Mouse (Mus musculus): ENCODE data around the gene Tkfc. TPM values are rescaled to one million over a fixed set of nuclear protein-coding genes. Genes with fewer than 3 reads are reported as not detected.

The Tkfc gene
- polyA plus RNA-seq, 1 experiment, result not detected

DNA sequence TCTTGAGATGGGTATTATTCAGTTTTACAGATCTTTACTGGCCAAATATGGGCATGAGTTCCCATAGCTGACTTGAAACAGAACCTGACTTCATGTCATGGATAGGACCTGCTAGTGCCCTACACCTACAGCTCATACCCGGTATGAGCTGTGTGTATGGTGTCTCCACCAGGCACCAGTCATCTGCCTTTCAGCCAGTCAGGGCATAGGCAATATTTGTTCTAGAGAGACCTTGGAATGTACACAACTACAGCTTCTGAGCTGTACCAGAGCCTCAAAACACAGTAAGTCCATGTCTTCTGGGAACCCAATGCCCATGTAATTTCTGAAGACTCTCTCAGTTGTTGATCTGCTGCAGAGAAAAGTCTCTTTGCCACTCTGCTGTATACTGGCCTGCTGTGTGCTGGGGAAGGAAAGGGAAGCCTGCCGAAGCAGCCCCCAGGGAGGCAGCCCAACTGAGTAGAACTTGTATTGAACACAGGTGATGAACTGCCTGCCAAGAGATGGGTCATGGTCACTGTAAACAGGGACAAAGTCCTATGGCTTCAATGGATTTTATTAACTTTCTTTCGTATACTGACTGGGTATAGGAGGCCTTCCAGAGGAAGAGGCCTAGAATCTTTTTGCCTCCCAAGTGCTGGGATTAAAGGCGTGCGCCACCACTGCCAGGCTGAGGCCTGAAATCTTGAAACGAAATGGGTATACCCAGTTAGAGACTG is 13.6 kb downstream of the Tkfc start:
- 89% methylated on average over 6 of the region's 6 CpGs for WGBS
- no peak overlapping the region for H3K27ac ChIP-seq (ENCODE audit: insufficient read depth, low read depth, low read length)
- TF ChIP-seq POLR2A (IDR thresholded peaks at IDR 0.05; ENCODE audit: insufficient read depth, low read depth, low read length) (no peak), CTCF (IDR thresholded peaks at IDR 0.05; ENCODE audit: insufficient read depth, low read depth, low read length) (no peak)

DNA sequence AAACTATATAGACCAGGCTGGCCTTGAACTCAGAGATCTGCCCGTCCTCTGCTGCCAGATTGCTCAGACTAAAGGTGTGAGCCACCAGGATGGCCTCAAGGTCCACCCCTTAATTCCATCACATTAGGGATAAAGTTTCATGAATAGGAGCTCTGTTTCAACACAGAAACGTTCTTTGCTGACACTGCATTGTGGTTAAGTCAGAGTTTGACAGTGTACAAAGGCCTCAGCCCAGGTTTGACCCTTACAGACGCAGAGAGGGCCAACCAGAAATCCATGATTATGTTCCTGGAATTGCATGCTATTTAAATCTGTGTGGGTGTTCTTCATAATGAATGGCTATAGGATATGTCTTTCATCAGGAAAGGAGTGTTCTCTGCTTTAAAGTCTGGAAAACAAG is 15.2 kb downstream of the Tkfc start:
- TF ChIP-seq CTCF (IDR thresholded peaks at IDR 0.05; ENCODE audit: insufficient read depth, low read depth, low read length), result no peak
- TF ChIP-seq POLR2A (IDR thresholded peaks at IDR 0.05; ENCODE audit: insufficient read depth, low read depth, low read length), result no peak
- H3K4me3 ChIP-seq (ENCODE audit: insufficient read depth, low read depth, low read length), result no peak overlapping the region
- no peaks in the 10 kb centered on the region for H3K4me1 ChIP-seq (ENCODE audit: control insufficient read depth, insufficient read depth, low read length)
- 62% methylated on average over 3 of the region's 3 CpGs for WGBS
- no peak overlapping the region for H3K27ac ChIP-seq (ENCODE audit: insufficient read depth, low read depth, low read length)

More for the DNA sequence above, 13.6 kb downstream of the Tkfc start:
- no peak overlapping the region for H3K4me3 ChIP-seq (ENCODE audit: insufficient read depth, low read depth, low read length)
- H3K4me1 ChIP-seq (ENCODE audit: control insufficient read depth, insufficient read depth, low read length), result no peaks in the 10 kb centered on the region

DNA sequence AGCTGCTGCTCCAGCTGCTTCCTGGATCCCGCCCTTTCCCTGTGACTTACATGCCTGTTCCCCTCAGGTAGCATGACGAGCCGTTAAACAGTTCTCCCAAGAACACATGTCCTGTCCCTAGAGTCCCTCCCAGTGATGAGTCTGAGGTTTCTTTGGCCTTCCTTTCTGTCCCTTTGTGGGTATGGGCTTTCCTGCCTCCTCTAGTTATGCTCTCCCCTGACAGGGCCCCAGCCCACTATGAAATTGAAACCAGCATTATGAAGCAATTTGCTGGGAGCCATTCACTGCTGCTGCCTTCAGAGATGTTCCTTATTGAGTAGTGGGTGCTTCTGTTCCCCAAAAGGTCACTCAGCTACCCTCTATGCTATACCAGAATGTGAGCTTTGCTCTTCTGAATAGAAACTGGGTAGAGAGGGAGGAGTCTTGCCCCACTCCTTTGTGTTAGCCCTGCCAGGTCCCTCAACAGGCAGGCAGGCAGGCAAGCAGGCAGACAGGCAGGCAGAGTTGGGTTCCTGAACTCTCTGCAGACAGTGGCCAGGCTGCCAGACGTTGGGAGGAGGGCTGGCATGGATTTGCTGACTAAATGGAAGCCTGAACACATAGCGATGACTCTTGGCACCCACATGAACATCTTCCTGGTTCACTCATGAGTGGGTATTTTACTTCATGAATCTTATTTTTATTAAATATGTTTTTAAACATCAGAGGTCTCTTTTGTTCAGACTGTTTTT is 16.2 kb downstream of the Tkfc start:
- H3K27ac ChIP-seq (ENCODE audit: insufficient read depth, low read depth, low read length), result no peak overlapping the region
- no peak overlapping the region for H3K4me3 ChIP-seq (ENCODE audit: insufficient read depth, low read depth, low read length)
- WGBS, result 69% methylated on average over 5 of the region's 5 CpGs
- no peaks in the 10 kb centered on the region for H3K4me1 ChIP-seq (ENCODE audit: control insufficient read depth, insufficient read depth, low read length)
- no peak for TF ChIP-seq CTCF (IDR thresholded peaks at IDR 0.05; ENCODE audit: insufficient read depth, low read depth, low read length)
- no peak for TF ChIP-seq POLR2A (IDR thresholded peaks at IDR 0.05; ENCODE audit: insufficient read depth, low read depth, low read length)

DNA sequence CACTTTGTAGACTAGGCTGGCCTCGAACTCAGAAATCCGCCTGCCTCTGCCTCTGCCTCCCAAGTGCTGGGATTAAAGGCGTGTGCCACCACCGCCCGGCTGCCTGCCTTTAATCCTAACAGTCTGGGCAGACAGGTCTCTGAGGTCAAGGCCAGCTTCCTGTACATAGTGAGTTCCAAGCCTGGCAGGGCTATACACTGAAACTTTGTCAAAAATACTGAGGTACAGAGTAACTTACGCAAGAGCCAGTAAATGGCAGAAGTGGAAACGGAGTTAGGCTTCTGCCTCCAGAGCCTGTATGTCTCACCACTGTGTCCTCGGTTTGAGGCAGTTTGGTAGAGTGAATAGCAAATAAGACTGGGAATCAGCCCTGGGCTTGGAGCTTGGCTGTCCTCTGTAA is 18.2 kb downstream of the Tkfc start:
- no peak overlapping the region for H3K4me3 ChIP-seq (ENCODE audit: insufficient read depth, low read depth, low read length)
- no peak overlapping the region for H3K27ac ChIP-seq (ENCODE audit: insufficient read depth, low read depth, low read length)
- 95% methylated on average over 8 of the region's 8 CpGs for WGBS
- no peaks in the 10 kb centered on the region for H3K4me1 ChIP-seq (ENCODE audit: control insufficient read depth, insufficient read depth, low read length)
- TF ChIP-seq POLR2A (IDR thresholded peaks at IDR 0.05; ENCODE audit: insufficient read depth, low read depth, low read length) (no peak), CTCF (IDR thresholded peaks at IDR 0.05; ENCODE audit: insufficient read depth, low read depth, low read length) (no peak)

DNA sequence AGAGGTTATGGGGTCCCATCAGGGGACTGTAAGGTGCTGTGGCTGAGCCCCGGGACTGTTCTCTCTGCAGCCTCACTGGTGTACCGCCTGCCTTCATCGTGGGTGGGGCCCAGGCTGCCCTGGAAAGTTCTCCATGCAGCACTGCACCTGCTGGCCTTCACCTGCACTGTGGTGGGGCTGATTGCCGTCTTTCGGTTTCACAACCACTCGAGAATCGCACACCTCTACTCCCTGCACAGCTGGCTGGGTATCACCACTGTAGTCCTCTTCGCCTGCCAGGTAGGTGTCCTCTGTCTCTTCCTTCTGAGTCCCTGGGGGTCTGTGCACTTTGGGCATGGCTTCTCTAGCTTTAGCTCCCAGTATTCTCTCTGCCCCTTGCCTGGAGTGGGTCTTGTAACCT is 20.3 kb downstream of the Tkfc start:
- TF ChIP-seq CTCF (IDR thresholded peaks at IDR 0.05; ENCODE audit: insufficient read depth, low read depth, low read length) (no peak), POLR2A (IDR thresholded peaks at IDR 0.05; ENCODE audit: insufficient read depth, low read depth, low read length) (no peak)
- no peak overlapping the region for H3K4me3 ChIP-seq (ENCODE audit: insufficient read depth, low read depth, low read length)
- 90% methylated on average over 8 of the region's 8 CpGs for WGBS
- no peaks in the 10 kb centered on the region for H3K4me1 ChIP-seq (ENCODE audit: control insufficient read depth, insufficient read depth, low read length)
- no peak overlapping the region for H3K27ac ChIP-seq (ENCODE audit: insufficient read depth, low read depth, low read length)

DNA sequence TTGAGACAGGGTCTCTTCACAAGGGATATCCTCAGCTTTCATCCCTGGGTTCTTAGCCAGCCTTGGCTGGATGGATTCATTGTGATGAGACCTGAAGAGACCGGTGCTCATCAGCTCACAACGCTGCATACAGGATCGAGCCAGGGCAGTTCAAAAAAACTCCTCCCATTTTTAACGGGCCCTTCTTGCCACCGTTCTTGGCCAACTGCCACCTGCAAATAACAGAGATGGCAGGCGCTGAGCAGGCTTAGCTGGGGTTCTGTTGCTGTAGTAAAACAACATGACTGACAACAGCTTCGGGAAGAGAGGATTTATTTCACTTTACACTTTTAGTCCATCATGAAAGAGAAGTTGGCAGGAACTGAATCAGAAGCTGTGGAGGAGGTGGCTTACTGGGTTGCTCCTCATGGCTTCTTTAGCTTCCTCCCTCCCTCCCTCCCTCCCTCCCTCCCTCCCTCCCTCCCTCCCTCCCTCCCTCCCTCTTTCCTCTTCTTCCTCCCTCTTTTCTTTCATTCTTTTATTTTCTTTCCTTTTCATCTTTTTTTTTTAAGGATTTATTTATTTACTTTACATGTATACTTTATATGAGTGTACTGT is 21.8 kb downstream of the Tkfc start:
- Histone ChIP-seq H3K4me3 (ENCODE audit: insufficient read depth, low read depth, low read length) (no peak overlapping the region), H3K4me1 (ENCODE audit: control insufficient read depth, insufficient read depth, low read length) (no peaks in the 10 kb centered on the region), H3K27ac (ENCODE audit: insufficient read depth, low read depth, low read length) (no peak overlapping the region)
- WGBS, result 19% methylated on average over 7 of the region's 7 CpGs
- TF ChIP-seq POLR2A (IDR thresholded peaks at IDR 0.05; ENCODE audit: insufficient read depth, low read depth, low read length) (no peak), CTCF (IDR thresholded peaks at IDR 0.05; ENCODE audit: insufficient read depth, low read depth, low read length) (no peak)

DNA sequence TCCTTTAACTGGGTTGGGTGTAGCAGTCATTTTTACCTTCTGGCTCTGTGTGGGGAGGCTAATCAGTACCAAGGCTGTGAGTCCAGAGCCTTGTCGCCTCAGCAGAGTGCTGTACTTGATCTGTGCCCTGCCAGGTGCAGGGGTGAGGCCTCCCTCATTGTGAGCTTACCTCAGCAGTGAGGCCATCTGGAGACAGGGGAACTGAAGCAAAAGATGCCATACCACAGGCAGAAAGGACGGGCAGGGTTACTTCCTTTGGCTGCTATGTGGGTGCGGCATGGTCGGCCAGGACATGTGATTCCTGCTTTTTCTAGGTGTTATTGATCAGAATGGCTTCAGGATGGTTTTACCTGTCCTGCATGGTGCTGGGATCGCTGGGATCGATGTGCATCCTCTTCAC is 23.5 kb downstream of the Tkfc start:
- no peak overlapping the region for H3K4me3 ChIP-seq (ENCODE audit: insufficient read depth, low read depth, low read length)
- TF ChIP-seq CTCF (IDR thresholded peaks at IDR 0.05; ENCODE audit: insufficient read depth, low read depth, low read length) (no peak), POLR2A (IDR thresholded peaks at IDR 0.05; ENCODE audit: insufficient read depth, low read depth, low read length) (no peak)
- peaks cover 2% of the 10 kb centered on the region; the same call in 1 of the 2 replicates for H3K4me1 ChIP-seq (ENCODE audit: control insufficient read depth, insufficient read depth, low read length)
- no peak overlapping the region for H3K27ac ChIP-seq (ENCODE audit: insufficient read depth, low read depth, low read length)
- WGBS, result 86% methylated on average over 6 of the region's 6 CpGs

DNA sequence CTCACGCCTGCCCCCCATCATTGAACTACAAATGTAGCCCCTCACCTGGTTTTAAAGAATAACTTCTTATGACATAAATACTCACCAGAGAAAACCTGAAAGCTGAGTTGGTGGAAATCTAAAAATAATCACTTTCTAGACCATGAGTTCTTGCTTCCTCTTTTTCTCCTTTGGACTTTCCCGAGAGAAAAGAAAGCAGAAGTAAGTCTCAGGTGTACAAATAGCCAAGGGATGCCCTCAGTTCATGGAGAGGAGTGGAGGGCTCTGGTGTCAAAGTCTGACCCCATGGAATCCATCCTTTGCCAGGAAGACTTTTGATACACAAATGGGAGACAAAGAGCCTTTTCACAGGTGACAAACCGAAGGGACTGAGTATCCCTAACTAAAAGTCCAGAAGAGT is 24.7 kb downstream of the Tkfc start:
- 88% methylated on average over 3 of the region's 3 CpGs for WGBS
- no peak for TF ChIP-seq POLR2A (IDR thresholded peaks at IDR 0.05; ENCODE audit: insufficient read depth, low read depth, low read length)
- TF ChIP-seq CTCF (IDR thresholded peaks at IDR 0.05; ENCODE audit: insufficient read depth, low read depth, low read length), result no peak
- Histone ChIP-seq H3K4me1 (ENCODE audit: control insufficient read depth, insufficient read depth, low read length) (peaks cover 2% of the 10 kb centered on the region; the same call in 1 of the 2 replicates), H3K27ac (ENCODE audit: insufficient read depth, low read depth, low read length) (no peak overlapping the region), H3K4me3 (ENCODE audit: insufficient read depth, low read depth, low read length) (no peak overlapping the region)

DNA sequence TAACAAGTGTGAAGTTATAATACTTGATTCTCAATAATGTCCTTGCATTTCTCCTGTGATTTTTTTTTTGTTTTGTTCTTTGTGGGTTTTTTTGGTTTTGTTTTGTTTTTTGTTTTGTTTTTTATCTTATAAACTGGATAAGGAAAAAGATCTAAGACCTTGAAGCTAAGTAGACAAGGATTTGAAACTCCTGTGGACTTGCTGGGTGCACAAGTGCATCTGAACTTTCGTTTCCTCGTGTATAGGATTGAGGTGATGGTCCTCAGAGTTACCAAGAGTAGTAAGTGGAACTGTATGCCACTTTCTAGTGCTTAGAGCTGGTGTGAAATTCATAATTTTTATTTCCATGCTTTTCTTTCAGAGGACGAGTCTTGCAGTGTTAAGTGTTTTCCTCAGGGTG is 25.4 kb downstream of the Tkfc start:
- H3K27ac ChIP-seq (ENCODE audit: insufficient read depth, low read depth, low read length), result no peak overlapping the region
- WGBS, result 88% methylated on average over 3 of the region's 3 CpGs
- H3K4me1 ChIP-seq (ENCODE audit: control insufficient read depth, insufficient read depth, low read length), result peaks cover 2% of the 10 kb centered on the region; the same call in 1 of the 2 replicates
- H3K4me3 ChIP-seq (ENCODE audit: insufficient read depth, low read depth, low read length), result no peak overlapping the region
- TF ChIP-seq CTCF (IDR thresholded peaks at IDR 0.05; ENCODE audit: insufficient read depth, low read depth, low read length), result no peak

Measured in olfactory bulb, adult 2 months (tissue).